Mouse (Mus musculus): Measurements from ENCODE around the gene Smyd3. TPM values are rescaled to one million over a fixed set of nuclear protein-coding genes. Genes with fewer than 3 reads are reported as not detected.
"Not testable (repeated sequence)": the region's sequence is repeated elsewhere in the genome, so short reads cannot be mapped to it uniquely, and the experiment has no call there.

Gene Smyd3
- polyA plus RNA-seq, 1 experiment: 14.2 TPM

- no peaks in the 10 kb centered on the region for H3K4me1 ChIP-seq (ENCODE audit: control insufficient read depth, insufficient read depth, low read length)
- no peak overlapping the region for H3K4me3 ChIP-seq (ENCODE audit: insufficient read depth, low read length)
- no peak overlapping the region for H3K27ac ChIP-seq (ENCODE audit: insufficient read depth, low read length)
- no peak for TF ChIP-seq CTCF (IDR thresholded peaks at IDR 0.05; ENCODE audit: extremely low read depth, insufficient read depth, low read length)
- TF ChIP-seq POLR2A (IDR thresholded peaks at IDR 0.05; ENCODE audit: extremely low read depth, insufficient read depth, low read length): no peak
These were observed 337.3 kb downstream of the Smyd3 start for GRCm38 (mm10) chr1:179180546-179180945.

- Histone ChIP-seq H3K27ac (ENCODE audit: insufficient read depth, low read length) (no peak overlapping the region), H3K4me1 (ENCODE audit: control insufficient read depth, insufficient read depth, low read length) (no peaks in the 10 kb centered on the region), H3K4me3 (ENCODE audit: insufficient read depth, low read length) (no peak overlapping the region)
- no peak for TF ChIP-seq CTCF (IDR thresholded peaks at IDR 0.05; ENCODE audit: extremely low read depth, insufficient read depth, low read length)
- TF ChIP-seq POLR2A (IDR thresholded peaks at IDR 0.05; ENCODE audit: extremely low read depth, insufficient read depth, low read length): no peak
These were observed 340.8 kb downstream of the Smyd3 start for GRCm38 (mm10) chr1:179176861-179177658.

GRCm38 (mm10) chr1:179174241-179174640, 343.6 kb downstream of the Smyd3 start:
- Histone ChIP-seq H3K4me3 (ENCODE audit: insufficient read depth, low read length) (no peak overlapping the region), H3K4me1 (ENCODE audit: control insufficient read depth, insufficient read depth, low read length) (no peaks in the 10 kb centered on the region), H3K27ac (ENCODE audit: insufficient read depth, low read length) (no peak overlapping the region)
- no peak for TF ChIP-seq CTCF (IDR thresholded peaks at IDR 0.05; ENCODE audit: extremely low read depth, insufficient read depth, low read length)
- TF ChIP-seq POLR2A (IDR thresholded peaks at IDR 0.05; ENCODE audit: extremely low read depth, insufficient read depth, low read length): no peak

GRCm38 (mm10) chr1:179170555-179170954, 347.3 kb downstream of the Smyd3 start:
- H3K4me3 ChIP-seq (ENCODE audit: insufficient read depth, low read length): no peak overlapping the region
- H3K4me1 ChIP-seq (ENCODE audit: control insufficient read depth, insufficient read depth, low read length): no peaks in the 10 kb centered on the region
- H3K27ac ChIP-seq (ENCODE audit: insufficient read depth, low read length): no peak overlapping the region
- TF ChIP-seq CTCF (IDR thresholded peaks at IDR 0.05; ENCODE audit: extremely low read depth, insufficient read depth, low read length) (no peak), POLR2A (IDR thresholded peaks at IDR 0.05; ENCODE audit: extremely low read depth, insufficient read depth, low read length) (no peak)

GRCm38 (mm10) chr1:179169749-179170148, 348.1 kb downstream of the Smyd3 start:
- no peak overlapping the region for H3K4me3 ChIP-seq (ENCODE audit: insufficient read depth, low read length)
- no peaks in the 10 kb centered on the region for H3K4me1 ChIP-seq (ENCODE audit: control insufficient read depth, insufficient read depth, low read length)
- no peak for TF ChIP-seq POLR2A (IDR thresholded peaks at IDR 0.05; ENCODE audit: extremely low read depth, insufficient read depth, low read length)
- no peak for TF ChIP-seq CTCF (IDR thresholded peaks at IDR 0.05; ENCODE audit: extremely low read depth, insufficient read depth, low read length)
- no peak overlapping the region for H3K27ac ChIP-seq (ENCODE audit: insufficient read depth, low read length)

- no peak overlapping the region for H3K27ac ChIP-seq (ENCODE audit: insufficient read depth, low read length)
- H3K4me3 ChIP-seq (ENCODE audit: insufficient read depth, low read length): no peak overlapping the region
- no peaks in the 10 kb centered on the region for H3K4me1 ChIP-seq (ENCODE audit: control insufficient read depth, insufficient read depth, low read length)
- TF ChIP-seq CTCF (IDR thresholded peaks at IDR 0.05; ENCODE audit: extremely low read depth, insufficient read depth, low read length) (no peak), POLR2A (IDR thresholded peaks at IDR 0.05; ENCODE audit: extremely low read depth, insufficient read depth, low read length) (no peak)
These were observed 348.7 kb downstream of the Smyd3 start for GRCm38 (mm10) chr1:179169161-179169560.

- not testable (repeated sequence) for H3K4me1 ChIP-seq (ENCODE audit: control insufficient read depth, insufficient read depth, low read length); H3K27ac ChIP-seq (ENCODE audit: insufficient read depth, low read length); H3K4me3 ChIP-seq (ENCODE audit: insufficient read depth, low read length)
These were observed 353.6 kb downstream of the Smyd3 start for GRCm38 (mm10) chr1:179164219-179164618.

- H3K4me1 ChIP-seq (ENCODE audit: control insufficient read depth, insufficient read depth, low read length); H3K4me3 ChIP-seq (ENCODE audit: insufficient read depth, low read length); H3K27ac ChIP-seq (ENCODE audit: insufficient read depth, low read length): not testable (repeated sequence)
These were observed 355.1 kb downstream of the Smyd3 start for GRCm38 (mm10) chr1:179162752-179163151.

GRCm38 (mm10) chr1:179161947-179162346, 355.9 kb downstream of the Smyd3 start:
- Histone ChIP-seq H3K4me1 (ENCODE audit: control insufficient read depth, insufficient read depth, low read length) (no peaks in the 10 kb centered on the region), H3K4me3 (ENCODE audit: insufficient read depth, low read length) (no peak overlapping the region), H3K27ac (ENCODE audit: insufficient read depth, low read length) (no peak overlapping the region)
- TF ChIP-seq CTCF (IDR thresholded peaks at IDR 0.05; ENCODE audit: extremely low read depth, insufficient read depth, low read length): no peak
- no peak for TF ChIP-seq POLR2A (IDR thresholded peaks at IDR 0.05; ENCODE audit: extremely low read depth, insufficient read depth, low read length)

GRCm38 (mm10) chr1:179160697-179161096, 357.1 kb downstream of the Smyd3 start:
- Histone ChIP-seq H3K4me1 (ENCODE audit: control insufficient read depth, insufficient read depth, low read length) (no peaks in the 10 kb centered on the region), H3K27ac (ENCODE audit: insufficient read depth, low read length) (no peak overlapping the region), H3K4me3 (ENCODE audit: insufficient read depth, low read length) (no peak overlapping the region)
- TF ChIP-seq POLR2A (IDR thresholded peaks at IDR 0.05; ENCODE audit: extremely low read depth, insufficient read depth, low read length) (no peak), CTCF (IDR thresholded peaks at IDR 0.05; ENCODE audit: extremely low read depth, insufficient read depth, low read length) (no peak)
